Mouse (Mus musculus) ovary, postnatal 36 days (tissue): ENCODE results near the gene Copg1.

Experiments
- DNase-seq: peaks from one replicate; pipeline ENCODE4 v3.0.0; 2022; ENCODE audit warnings: low spot score, mixed read lengths

The Copg1 gene

GRCm38 (mm10) chr6:87887594-87888233 is at the start of gene Copg1:
TSS of gene Copg1 (plus strand) at chr6:87887814.
- peak; percentile 100 for DNase-seq

DNA sequence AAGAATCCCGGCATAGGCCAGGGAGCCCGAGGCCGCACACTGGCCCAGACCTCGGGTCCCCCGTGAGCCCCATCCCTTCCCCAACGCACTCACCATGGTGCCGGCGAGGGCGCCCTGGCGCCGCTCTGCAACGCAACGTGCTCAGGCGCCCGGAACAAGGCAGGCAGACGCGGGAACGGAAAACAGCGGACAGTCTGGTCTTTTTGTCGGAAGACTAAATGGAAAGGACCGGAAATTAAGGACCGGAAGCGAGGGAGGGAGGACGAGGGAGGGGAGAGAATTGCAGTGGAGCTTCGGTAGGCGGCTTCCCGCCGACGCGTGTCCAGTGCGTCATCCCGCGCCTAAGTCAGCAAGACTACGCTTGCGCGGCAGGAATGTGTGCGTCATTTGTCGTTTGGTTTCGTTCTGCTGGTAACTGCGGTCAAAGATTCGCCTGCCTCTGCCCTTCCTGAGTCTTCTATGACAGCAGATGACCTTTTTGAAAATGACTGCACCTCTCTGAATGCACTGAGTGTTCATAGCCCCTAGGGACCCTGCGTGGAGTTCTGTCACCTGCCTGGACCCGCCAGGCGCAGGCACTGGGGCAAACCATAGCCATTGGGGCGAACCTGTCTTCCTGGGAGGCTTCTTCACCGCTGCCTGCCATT is 48.9 kb upstream of the Copg1 start, which contains the start of gene Isy1:
TSS of gene Isy1 (minus strand) at position 248 of the 647 bp plus-strand sequence.
- DNase-seq = peak; percentile 89

- no peak for DNase-seq
These were observed 47.7 kb upstream of the Copg1 start for GRCm38 (mm10) chr6:87839797-87840341.

GRCm38 (mm10) chr6:87841635-87842034 is 46.0 kb upstream of the Copg1 start:
- no peak for DNase-seq

GRCm38 (mm10) chr6:87842254-87842653 is 45.4 kb upstream of the Copg1 start:
- DNase-seq = no peak

GRCm38 (mm10) chr6:87845031-87845695 is 42.5 kb upstream of the Copg1 start:
- no peak for DNase-seq

DNA sequence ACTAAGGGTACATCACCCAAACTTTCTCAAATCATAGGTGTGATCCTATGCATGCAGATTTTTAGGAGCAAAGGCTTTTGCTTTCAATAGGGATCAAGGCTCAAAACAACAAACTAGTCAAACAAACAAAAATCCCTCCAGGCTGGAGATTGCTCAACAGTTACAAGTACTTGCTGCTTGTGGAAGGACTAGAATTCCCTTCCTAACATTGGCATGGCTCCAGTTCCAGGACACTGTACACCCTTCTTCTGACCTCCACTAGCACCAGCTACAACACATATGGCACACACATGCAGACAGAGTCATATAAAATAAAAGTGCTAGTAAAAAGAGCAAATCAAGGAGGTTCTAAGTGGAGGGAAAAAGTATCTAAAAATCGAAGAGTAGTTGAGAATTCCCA is 40.8 kb upstream of the Copg1 start:
- DNase-seq = no peak

- no peak for DNase-seq
These were observed 37.8 kb upstream of the Copg1 start for GRCm38 (mm10) chr6:87849780-87850154.

- DNase-seq = peak; percentile 65
These were observed 37.3 kb upstream of the Copg1 start for GRCm38 (mm10) chr6:87850155-87850899.

- DNase-seq = peak; percentile 97
These were observed 36.6 kb upstream of the Copg1 start, which contains the start of gene Cnbp for GRCm38 (mm10) chr6:87850900-87851614. TSS of gene Cnbp (minus strand) at chr6:87851106.

DNA sequence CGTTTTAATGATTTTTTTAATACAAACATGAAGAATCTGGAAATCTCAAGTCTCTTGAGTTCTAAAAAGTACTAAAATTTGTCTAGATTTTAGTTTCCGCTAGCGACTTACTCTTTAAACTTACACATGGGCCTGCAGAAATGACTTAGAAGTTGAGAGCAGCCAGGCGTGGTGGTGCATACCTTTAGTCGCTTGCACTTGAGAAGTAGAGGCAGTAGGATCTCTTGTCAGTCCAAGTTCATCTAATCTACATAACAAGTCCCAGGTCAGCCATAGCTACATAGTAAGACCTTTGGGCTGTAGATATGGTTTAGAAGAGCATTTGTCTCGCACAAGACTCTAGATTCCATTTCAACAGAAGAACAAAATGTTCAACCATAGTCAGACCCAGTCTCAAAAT is 35.7 kb upstream of the Copg1 start:
- no peak for DNase-seq

GRCm38 (mm10) chr6:87853446-87853845 is 34.2 kb upstream of the Copg1 start:
- no peak for DNase-seq

DNA sequence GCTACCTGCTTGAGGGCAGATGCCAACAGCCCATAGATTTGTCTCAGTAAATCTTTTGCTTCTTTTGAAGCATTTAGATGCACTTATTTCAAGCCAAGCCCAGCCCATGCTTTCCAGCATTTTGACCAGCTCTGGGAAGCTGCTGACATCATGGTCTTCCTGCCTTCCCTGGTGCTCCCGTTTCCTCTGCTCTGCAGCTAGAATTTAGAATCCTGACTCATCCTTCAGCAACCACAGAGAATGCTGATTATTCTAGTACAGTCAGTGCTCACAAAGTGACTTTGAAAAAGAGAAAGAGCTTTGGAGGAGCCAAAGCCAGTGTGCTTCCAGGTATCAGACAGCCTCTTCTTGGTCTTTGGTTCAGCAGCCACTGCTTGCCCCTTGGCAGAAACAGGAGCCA is 30.5 kb upstream of the Copg1 start:
- DNase-seq = no peak

- DNase-seq = no peak
These were observed 21.4 kb upstream of the Copg1 start for GRCm38 (mm10) chr6:87866211-87866610.

DNA sequence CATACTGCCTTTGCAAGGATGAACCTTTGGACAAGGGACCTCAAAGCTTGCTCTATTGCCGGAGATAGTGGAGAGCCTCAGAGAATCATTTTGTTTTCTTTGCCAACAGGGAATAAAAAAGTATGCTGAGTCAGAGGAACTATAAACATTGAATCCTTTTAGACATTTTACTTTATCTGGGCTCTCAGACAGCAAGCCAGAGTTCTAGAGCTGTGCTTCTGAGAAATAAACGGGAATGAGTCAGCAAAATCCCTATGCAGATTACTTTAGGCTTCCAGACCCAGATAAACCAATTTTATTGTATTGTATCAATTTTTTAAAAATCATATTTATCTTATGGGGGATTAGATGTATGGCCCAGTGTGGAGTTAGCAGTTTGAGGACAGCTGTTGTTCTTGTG is 20.4 kb upstream of the Copg1 start:
- DNase-seq = no peak

- DNase-seq = peak; percentile 76
These were observed 18.6 kb upstream of the Copg1 start for GRCm38 (mm10) chr6:87868871-87869506.

DNA sequence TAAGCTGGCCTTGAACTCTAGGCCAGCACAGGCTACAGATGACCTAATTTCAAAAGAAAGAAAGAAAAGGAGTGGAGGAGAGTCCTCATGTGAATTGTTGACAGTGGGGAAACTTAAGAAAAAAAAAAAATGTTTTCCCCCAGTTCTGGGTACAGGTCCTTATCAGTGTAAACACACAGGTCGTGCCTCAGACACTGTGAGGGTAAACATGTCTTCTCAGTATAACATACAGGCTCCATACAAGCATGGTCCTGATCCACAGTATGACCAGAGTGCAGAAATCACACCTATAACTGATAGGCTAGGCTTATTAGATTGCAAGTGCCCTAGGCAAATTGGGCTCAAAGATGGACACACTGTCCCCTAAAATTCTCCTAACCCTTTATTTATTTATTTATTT is 17.2 kb upstream of the Copg1 start:
- no peak for DNase-seq

- no peak for DNase-seq
These were observed 16.4 kb upstream of the Copg1 start for GRCm38 (mm10) chr6:87871240-87871639.

GRCm38 (mm10) chr6:87873104-87873503 is 14.5 kb upstream of the Copg1 start:
- DNase-seq = no peak

DNA sequence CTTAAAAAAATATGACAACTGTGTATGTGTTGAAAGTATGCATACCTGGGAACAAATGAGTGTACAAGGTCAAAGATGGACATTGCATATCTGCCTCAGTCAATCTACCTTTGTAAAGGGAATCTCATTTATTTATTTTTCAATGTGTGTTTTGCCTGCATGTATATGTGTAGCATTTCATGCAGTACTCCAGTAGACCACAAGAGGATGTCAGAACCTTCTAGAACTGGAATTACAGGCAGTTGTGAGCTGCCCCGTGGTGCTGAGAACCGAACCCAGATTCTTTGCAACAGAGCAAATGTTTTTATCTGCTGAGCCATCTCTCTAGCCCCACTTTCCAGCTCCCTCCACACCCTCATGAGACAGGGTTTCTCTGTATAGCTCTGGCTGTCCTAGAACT is 13.7 kb upstream of the Copg1 start:
- DNase-seq = no peak

- DNase-seq = peak; percentile 21
These were observed 12.5 kb upstream of the Copg1 start for GRCm38 (mm10) chr6:87875083-87875482.
